Mouse (Mus musculus) left cerebral cortex, adult 8-10 months (tissue): ENCODE data around the gene Ush1g. TPM values are rescaled to one million over a fixed set of nuclear protein-coding genes. Genes with fewer than 3 reads are reported as not detected.

Experiments used
- DNase-seq, 2 experiments: peaks; one replicate each; pipeline ENCODE4 v3.0.0; 2022; ENCODE audit warnings: low spot score in 2 of 2
- total RNA-seq, 4 experiments: library from RNA; stranded (reverse); gene quantifications; 2 replicates each; pipeline ENCODE4 v1.2.4; 2022

Ush1g gene
- total RNA-seq = under 1 TPM; 0.46 to 0.78 (median 0.59) TPM

DNA sequence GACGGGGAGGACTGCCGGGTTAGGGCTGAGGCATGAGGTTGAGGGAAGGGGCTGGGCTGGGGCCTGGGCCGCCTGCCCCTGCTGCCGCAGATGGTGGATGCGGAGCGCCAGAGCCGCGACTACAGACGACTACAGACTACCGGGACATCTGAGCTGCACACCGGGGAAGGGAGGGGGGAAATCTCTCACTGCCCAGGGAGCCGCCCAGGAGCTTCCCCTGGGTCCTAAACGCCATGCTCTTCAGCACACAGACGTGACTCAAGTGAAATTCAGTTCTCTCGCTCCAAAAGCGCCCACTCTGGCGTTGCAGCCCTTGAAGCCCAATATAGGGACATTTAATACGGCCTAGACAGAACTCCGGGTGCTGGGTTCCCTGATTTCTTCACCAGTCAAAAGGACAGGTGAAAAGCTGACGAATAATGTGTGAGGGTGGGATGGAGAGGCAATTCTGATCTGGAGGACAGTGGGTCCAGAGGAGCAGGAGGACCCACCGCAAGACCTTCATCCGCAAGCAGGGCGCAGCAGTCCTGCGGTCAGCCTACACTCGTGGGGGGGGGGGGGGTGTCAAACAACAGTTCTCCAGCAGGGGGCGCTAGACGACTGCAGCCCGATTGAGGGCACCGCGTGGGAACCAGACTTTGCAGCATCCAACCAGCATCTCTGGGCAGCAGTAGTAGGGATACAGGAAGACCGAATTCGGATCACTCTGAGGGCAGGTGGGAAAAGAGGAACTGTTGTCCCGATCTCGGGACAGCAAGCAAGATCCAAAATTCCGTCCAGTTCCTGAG, at the start of gene Ush1g:
Ush1g (minus strand) TSS at position 136 of the 788 bp plus-strand sequence.
- DNase-seq = no peak

DNA sequence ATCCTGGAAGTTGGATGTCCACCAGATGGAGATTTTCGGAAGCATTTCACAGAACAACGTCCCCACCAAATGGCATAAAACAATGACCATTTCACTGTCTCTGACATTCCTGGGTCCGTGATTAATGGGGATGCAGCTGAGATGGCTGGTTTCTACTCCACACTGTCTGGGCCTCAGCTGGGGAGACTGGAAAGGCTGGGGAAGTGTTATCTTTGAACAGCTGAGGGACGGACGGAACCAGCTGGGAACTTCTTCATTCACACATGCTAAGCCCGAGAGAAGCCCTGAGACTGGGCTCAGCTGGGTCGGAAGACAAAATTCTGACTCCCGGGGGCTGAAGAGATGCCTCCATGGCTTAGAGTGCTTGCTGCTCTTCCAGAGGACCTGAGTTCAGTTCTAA, 49.5 kb upstream of the Ush1g start:
- no peak for DNase-seq

DNA sequence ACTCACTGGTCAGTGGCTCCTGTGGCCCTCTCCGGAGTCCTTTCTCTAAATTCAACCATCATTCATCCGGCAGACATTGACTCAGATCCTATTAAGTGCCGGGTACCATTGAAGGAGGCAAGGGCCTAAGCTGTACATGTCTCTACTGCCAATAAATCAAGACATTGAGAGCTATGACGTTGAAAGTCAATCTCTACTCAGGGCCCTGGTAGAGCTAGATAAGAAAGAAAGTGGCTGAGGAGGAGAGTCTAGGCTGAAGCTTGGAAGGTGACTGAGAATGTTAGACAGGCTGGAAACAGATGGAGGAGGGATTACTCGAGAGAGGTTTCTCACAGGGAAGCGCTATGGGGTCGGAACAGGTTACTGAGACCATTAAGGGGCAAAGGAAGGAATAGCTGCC, 48.5 kb upstream of the Ush1g start:
- DNase-seq = no peak

DNA sequence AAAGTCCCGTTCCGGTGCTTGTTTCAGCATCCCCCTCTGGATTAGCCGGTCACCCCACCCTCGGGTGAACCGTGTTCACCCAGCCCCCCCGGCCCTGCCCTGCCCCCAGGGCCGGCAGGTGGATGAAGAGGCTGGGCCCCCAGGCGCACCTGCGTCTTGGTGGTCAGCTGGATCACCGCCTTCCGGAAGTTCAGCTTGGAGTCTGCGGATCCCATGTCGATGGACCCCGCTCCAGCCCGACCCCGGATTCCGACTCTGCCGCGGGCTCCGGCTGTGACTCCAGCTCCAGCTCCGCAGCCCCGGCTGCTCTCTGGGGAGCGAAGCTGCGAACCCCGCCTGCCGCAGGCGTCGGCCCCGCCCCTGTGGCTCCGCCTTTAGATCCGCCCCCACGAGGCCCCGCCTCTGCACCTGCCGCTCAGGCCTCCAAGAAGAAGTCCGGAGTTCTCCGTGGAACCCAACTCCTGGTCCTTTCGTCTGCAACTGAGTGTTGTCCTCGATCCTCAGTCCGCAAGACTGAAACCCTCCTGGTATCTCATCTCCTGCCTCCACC, 45.6 kb upstream of the Ush1g start, which contains the start of gene Hid1:
Hid1 (minus strand) TSS at position 362 of the 550 bp plus-strand sequence.
- DNase-seq = peak; percentile 76 to 85

DNA sequence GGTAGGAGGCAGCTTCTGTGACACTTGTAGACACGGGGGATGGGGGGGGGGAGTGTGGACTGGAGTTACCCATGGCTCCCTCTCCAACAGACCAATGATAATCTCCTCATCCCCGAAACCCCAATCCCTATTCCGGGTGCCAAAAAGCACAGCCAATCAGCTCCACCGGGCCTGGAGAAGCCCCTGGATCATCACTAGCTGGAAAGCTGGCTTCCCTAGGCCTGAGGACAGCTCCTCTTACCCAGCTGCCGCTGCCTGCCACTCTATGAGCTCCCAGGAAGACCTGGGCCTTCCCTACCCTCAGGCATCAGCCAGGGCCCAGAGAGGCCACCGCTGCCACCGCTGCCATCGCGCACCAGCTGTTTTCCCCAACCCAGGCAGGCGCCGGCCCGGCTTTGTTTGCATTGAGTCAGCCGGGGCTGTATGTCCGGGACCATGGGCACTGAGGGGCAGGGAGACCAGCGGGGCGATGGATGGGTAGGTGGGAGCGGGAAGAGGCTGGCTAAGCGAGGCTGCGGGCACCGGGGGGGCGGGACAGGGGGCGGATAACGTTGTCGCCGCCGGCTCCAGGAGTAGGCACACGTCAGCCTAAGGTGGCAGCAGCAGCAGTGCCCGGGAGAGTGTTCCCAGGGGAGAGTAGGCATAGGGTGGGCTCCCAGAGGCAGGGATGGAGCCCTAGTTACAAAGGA, 45.0 kb upstream of the Ush1g start:
- peak in 1 of 2 experiments; percentile 67 for DNase-seq

DNA sequence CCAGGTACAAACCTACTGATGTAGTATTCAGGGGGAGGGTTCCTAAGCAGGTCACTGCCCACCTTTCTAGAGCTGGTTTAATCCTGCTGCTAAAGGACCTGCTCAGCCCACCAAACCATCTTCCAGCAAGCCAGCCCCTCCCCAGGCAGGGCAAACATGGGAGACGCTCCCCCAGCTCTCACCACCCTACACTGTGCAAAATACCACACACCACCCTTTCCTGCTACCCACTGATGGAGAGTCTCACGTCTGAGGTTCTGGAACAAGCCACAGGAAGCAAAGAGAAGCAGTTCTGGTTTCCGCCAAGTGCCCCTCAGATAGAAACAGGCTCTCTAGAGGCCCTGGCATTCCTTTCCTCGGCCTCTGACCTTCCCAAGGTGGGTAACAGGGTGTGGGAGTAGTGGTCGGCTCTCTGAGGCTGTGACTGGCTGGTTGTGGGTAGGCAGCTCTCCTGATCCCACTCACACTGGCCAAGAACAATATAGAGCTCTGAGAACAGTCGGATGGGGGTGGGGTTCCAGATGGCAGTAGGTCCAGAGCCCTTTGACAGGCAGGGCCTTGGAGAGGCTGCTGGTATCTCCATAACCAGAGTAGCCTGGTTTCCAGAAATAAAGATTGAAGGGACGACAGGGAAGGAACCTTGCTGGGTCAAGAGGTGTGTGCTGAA, 44.3 kb upstream of the Ush1g start:
- no peak for DNase-seq

DNA sequence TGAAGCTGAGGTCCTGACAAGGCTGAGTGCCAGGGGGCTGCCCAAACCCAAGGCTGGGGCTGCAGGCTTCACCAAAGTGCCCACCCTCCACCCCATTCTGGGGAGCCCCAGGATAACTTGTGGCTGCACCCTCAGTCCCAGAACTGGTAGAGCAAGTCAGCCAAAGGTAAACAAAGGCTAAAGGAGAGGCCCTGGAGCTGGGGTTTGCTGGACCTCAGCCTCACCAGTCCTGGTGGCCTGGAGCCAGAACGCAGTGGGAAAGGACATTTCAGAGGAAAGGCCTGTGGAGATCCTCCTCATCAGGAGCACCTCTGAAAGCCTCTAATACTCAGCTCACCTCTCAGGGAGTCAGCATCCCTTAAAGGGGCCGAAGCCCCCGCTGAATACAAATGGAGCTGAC, 42.3 kb upstream of the Ush1g start:
- DNase-seq = no peak

DNA sequence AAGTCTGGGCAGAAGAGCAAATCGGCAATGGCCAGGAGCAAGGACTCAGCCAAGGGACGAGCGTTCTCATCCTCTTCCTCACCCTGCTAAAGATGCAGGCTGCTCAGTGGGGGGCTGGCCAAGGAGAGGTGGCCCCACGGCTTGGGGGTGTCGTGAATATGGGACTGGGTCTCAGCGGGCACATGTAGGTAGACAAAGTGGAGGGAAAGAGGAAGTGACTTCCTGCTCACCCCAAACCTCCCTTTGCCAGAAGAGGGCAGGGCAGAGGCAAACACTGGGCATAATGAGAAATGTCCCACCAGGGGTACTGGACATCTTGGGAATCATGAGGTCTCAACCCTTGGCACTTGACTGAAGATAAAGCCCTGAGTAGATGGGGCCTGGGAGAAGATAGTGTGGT, 37.9 kb upstream of the Ush1g start:
- no peak for DNase-seq

DNA sequence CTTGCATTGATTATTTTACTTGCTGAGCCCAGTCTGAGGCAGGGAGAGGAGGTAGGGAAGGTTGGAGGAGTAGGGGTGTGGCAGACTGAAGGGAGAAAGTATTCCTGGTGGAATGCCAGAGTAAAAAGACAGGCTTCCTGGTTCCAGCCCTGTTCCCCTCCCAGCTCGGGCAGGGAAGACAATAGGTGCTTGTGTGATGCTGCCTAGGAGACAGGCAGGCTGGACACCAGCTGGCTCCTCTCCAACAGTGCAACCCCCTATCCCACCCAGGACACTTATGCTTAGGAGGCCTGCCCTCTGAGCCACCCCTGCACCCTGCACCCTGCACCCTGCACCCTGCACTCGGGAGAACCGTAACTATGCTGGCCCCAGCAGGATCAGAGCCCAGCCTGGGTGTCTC, 37.5 kb upstream of the Ush1g start:
- DNase-seq = no peak

DNA sequence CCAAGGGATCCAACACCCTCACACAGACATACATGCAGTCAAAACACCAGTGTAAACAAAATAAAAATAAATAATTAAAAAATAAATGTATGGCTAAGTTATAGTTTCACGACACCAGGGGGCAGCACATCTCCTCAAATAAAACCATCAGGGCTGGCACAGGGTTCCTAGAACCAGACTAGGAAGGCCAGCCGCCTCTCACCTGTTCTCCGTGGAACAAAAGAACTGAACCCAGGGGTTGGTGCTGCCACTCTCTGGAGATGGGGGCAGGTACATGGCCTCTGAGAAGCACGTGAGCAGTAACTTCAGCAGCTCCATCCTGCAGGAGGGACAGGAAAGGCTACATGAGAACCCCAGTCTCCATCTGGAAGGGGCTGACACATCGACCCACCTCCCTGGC, 36.6 kb upstream of the Ush1g start:
- peak in 1 of 2 experiments; percentile 28 for DNase-seq

DNA sequence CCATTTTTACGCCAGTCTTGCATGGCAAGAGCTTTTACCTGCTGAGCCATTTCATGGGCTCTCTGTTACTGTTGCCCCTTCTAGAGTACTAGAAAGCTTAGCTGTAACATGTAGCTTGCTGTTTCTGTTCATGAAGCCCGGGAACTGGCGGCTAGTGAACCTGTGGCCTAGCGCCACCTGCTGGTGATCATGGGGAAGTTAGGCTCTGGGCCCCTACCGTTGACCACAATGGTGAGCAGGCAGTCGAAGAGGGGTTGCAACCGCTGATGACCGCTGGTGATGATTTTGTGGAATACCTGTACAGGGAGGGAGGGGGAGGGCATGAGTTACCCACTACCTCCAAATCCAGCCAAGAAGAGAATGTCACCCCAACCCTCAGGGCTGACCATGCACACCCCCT, 32.3 kb upstream of the Ush1g start:
- no peak for DNase-seq

DNA sequence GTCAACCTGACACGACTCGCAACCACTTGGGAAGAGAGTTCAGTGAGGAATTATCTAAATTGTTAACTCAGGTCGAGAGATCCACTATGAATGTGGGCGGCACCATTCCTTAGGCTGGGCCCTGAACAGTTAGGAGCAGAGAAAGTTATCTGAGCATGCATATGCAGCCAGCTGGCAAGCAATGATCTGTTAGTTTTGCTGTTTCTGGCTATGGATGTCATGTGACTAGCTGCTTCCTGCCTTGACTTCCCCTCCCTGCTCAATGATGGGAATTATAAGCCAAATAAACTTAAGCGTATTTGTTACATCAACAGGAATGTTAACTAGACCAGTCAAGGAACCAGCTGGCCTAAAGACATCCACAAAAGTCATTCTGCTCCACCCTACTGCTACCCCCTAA, 31.5 kb upstream of the Ush1g start:
- no peak for DNase-seq

DNA sequence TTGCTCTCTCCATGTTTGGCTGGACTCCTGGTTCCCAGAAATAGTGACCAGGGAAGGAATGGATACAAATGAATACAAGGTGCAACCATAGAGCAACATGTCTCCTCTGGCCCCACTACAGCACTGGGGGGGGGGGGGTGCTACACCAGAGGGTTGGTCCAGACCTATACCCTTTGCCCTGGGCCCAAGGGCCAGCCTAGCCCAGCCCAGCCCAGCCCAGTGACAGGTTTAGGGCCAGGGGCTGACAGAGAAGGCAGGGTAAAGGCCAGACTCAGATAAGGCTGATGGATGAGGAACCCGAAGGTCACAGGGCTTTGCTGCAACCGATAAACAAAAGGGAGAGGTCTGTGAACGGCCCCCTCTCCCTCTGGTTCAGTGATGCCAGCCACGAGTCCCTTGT, 28.1 kb upstream of the Ush1g start:
- no peak for DNase-seq

DNA sequence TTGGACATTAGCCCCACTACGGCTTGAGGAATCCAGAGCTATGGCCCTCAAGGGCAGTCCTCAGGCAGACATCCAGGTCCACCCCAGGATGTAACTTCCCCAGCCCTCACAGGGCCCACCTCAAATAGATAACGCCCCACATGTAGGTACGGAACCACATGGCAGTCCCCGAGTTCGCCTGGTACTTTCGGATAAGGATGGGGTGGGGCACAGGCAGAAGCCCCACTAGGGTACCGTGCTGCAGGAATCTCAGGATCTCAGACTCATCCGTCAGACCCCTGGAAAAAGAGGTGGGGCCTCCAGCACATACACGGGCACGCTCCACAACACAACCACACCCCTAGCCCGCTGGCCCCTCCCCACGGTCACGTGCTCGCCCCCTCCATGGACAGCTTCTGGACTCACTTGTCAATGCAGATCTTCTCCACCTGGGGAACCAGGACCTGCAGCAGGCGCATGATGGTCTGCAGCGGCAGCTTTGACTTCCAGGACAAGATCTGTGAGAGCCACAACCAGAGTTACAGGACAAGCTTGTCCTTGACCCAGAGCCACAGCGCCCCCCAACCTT, 26.9 kb upstream of the Ush1g start:
- DNase-seq = no peak

DNA sequence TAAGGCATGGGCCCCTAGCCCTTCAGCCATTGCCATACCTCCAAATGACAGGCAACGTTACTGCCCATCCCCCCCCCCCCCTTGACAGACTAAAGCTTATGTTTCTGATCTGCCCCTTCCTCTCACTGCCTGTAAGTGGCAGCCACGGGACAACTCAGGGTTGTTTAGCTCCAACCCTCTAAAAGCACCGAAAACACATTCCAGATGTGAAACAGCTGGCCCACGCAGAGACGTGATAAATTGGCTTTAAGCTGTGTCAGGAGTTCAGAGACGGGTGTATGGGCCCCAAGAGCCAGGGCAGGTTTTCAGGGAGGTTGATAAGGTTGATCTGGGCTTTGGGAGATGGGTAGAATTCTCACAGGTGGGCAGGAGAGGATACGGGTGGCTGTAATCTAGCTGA, 23.7 kb upstream of the Ush1g start:
- DNase-seq = no peak

DNA sequence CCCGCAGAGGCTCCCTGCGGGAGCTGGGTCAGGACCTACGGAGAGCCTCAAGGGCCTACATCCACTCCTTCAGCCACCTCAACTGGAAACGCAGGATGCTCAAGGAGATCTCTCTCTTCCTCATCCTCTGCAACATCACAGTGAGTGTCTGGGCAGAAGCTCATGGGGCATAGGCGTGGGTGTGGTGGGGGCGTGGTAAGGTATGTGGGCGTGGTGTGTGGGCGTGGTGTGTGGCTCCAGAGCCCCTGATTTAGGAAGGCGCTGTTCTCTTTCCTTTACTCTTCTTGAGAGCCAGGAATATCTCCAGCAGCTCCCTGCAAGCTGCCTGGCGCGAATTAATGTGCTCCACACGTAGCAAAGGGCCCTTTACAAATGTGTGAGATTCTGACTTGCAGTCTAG, 23.1 kb upstream of the Ush1g start:
- no peak for DNase-seq

DNA sequence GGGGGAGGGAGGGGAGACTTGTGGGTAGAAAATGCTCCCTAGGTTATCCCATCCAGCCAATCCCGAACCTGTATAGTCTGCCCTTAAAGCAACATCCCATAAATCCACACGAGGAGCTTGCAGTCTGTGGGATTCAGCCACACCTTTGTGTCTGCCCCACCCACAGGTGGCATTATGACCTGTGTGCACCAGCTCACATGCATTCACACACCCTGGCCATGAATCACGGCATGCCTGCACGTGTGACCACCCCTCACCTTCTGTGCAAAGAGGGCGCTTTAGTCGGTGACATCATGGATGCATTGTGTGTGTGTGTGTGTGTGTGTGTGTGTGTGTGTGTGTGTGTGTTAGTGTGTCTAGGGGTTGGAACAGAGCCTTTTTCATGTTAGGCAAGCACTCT, 20.0 kb upstream of the Ush1g start:
- no peak for DNase-seq

DNA sequence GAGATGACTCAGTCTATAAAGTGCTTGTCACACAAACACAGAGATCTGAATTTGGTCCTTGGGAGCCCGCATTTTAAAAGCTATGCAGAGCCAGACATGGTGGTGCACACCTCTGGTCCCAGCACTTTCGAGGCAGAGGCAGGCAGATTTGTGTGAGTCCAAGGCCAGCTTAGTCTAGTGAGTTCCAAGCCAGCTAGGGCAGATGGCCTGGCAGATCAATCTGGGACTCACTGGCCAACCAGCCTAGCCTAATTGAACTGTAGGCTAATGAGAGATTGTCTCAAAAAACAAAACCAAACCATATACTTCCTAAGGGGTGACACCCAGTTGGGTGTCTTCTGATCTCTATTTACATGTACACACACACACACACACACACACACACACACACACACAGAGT, 19.4 kb upstream of the Ush1g start:
- DNase-seq = no peak

DNA sequence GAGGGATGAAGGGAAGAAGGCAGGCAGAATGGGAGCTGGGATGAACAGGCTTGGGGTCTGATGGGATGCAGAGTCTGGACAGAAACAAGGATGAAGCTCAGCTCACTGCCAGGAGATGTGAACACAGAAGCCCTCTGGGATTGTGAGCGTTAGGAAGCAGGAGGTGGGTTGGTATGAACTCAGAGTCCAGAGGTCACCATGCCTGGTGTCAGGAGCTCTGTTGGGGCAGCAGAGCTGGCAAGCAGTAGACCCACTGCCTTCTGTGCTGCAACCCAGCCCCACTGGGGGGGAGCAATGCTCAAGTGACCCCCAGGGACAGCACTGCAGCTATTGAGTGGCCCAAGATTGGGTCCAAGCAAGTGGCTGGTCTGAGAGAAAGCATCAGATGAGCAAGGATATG, 16.0 kb upstream of the Ush1g start:
- no peak for DNase-seq

DNA sequence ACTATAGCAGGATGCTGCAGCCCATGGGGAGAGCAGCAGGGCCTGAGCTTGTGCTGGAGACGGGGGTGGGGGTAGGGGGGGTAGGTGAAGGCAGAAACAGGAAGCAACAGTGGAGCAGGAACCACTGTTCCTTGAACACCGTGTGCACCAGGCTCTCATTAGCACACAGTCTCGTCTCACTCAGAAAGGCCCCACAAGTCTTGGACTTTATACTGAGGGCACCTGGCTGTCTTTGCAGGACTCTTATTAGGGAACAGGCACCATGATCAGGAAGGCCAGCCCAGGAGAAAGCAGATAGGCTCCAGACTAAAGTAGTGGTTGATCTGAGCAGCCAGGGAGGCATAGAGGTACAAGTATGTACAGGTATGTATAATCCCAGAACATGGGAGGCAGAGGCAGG, 15.5 kb upstream of the Ush1g start:
- no peak for DNase-seq

DNA sequence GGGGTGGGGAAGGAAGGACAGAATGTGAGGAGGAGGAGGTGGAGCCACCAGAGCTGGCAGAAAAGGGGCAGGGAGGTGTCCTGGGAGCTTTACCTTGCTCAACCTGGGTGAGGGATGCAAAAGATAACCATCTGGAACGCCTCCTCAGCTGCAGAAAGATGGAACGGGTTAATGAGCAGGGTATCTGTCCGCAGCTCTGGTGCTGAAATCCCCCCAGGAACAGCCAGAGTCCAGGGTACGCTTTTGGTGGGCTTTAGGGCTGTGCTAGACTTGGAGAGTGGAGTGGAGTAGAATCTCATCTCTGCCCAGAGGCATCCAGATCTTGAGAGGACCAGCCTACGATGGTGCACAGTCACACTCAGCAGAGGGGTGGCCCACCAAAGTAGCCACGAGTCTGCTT, 14.3 kb upstream of the Ush1g start:
- no peak for DNase-seq

DNA sequence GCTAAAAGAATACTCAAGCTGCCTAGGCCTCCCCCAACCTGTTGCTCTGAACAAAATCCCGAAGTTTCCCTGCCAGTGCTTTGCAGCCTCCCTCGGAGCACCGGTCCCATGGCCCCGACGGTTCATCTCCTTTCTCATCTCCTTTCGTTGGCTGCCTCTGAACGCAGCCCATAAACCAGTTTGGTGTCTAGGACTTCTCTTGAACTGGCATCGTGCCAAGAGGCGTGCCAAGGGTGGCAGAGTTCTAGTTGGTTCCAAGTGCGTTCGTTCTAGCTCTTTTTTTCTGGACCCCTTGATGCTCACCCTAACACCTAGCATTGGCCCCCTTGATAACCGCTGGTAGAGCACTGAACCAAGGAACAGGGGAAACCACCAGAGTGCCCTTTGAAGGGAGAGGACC, 13.4 kb upstream of the Ush1g start:
- no peak for DNase-seq
